Mouse (Mus musculus) embryonic facial prominence, embryonic 13.5 days (tissue): ENCODE measurements around the gene Vill. TPM values are rescaled to one million over a fixed set of nuclear protein-coding genes. Genes with fewer than 3 reads are reported as not detected.

ENCODE experiments used
- ATAC-seq: fragments of 200-750 bp; cut with Nextera tagmentation; 2 replicates; pipeline ENCODE4 v1.8.0; 2017; ENCODE audit warnings: low read depth; ENCODE audit not compliant: insufficient number of reproducible peaks, insufficient read depth, low FRiP score, low TSS enrichment
- H3K27ac ChIP-seq: fragments of 300-500 bp; sonication (generic); 2 replicates; pipeline ENCODE4 v1.5.1; 2015; ENCODE audit warnings: moderate library complexity, mild to moderate bottlenecking, inconsistent platforms
- H3K27me3 ChIP-seq: fragments of 300-500 bp; sonication (generic); 2 replicates; pipeline ENCODE4 v1.6.1; 2015; ENCODE audit warnings: mild to moderate bottlenecking, inconsistent platforms
- H3K36me3 ChIP-seq: fragments of 300-500 bp; sonication (generic); 2 replicates; pipeline ENCODE4 v1.6.1; 2015; ENCODE audit warnings: mild to moderate bottlenecking, inconsistent platforms
- H3K4me1 ChIP-seq: fragments of 300-500 bp; sonication (generic); 2 replicates; pipeline ENCODE4 v1.6.1; 2015; ENCODE audit warnings: inconsistent platforms
- H3K4me2 ChIP-seq: fragments of 300-500 bp; sonication (generic); 2 replicates; pipeline ENCODE4 v1.6.1; 2015; ENCODE audit warnings: moderate library complexity, mild to moderate bottlenecking, inconsistent platforms
- H3K4me3 ChIP-seq: fragments of 300-500 bp; sonication (generic); 2 replicates; pipeline ENCODE4 v1.5.1; 2015; ENCODE audit warnings: mild to moderate bottlenecking, inconsistent platforms
- H3K9ac ChIP-seq: fragments of 300-500 bp; sonication (generic); 2 replicates; pipeline ENCODE4 v1.6.1; 2015; ENCODE audit warnings: mild to moderate bottlenecking, inconsistent platforms
- H3K9me3 ChIP-seq: fragments of 300-500 bp; sonication (generic); 2 replicates; pipeline ENCODE4 v1.6.1; 2016; ENCODE audit warnings: inconsistent platforms
- WGBS: fragments of 180-500 bp; shearing (Covaris S2); methylation state at CpG from one replicate; pipeline ENCODE4 v1.1.7; 2015; ENCODE audit warnings: mixed read lengths; 5-methylcytosine and 5-hydroxymethylcytosine counted together
- polyA plus RNA-seq: library from polyadenylated mRNA; unstranded; fragments of >200 nt; fragmentation: Nextera tagmentation; extraction: Ambion mirVana; gene quantifications from 2 replicates; pipeline ENCODE4 v1.2.1, GENCODE M21; 2015

Vill gene
- polyA plus RNA-seq, 1 experiment from 2014 or later, result 21.4 TPM

- no peak overlapping the region for H3K27ac ChIP-seq
- H3K4me1 ChIP-seq, result peaks cover 36% of the 10 kb centered on the region
- no peak for ATAC-seq
- H3K9ac ChIP-seq, result no peak overlapping the region
- H3K27me3 ChIP-seq, result peaks cover 3% of the 10 kb centered on the region
- H3K36me3 ChIP-seq, result peaks cover 11% of the 10 kb centered on the region; the same call in 1 of the 2 replicates
- H3K4me2 ChIP-seq, result no peak overlapping the region
- WGBS, result 48% methylated on average over 1 of the region's 1 CpGs
- H3K9me3 ChIP-seq, result no peaks in the 10 kb centered on the region
- H3K4me3 ChIP-seq, result no peak overlapping the region
Observed at GRCm38 (mm10) chr9:119086451-119086850, 33.9 kb downstream of the Vill start.

GRCm38 (mm10) chr9:119087309-119087708, 34.7 kb downstream of the Vill start:
- Histone ChIP-seq H3K4me3 (peak overlapping the region; percentile 45; the same call in 1 of the 2 replicates), H3K27me3 (peaks cover 10% of the 10 kb centered on the region), H3K4me2 (peak overlapping the region; percentile 63), H3K9ac (no peak overlapping the region), H3K36me3 (peaks cover 7% of the 10 kb centered on the region; the same call in 1 of the 2 replicates), H3K27ac (no peak overlapping the region), H3K4me1 (peaks cover 36% of the 10 kb centered on the region), H3K9me3 (no peaks in the 10 kb centered on the region)
- 81% methylated on average over 5 of the region's 5 CpGs for WGBS
- no peak for ATAC-seq

- H3K4me1 ChIP-seq, result peaks cover 37% of the 10 kb centered on the region
- H3K4me3 ChIP-seq, result peak overlapping the region; percentile 45
- peaks cover 14% of the 10 kb centered on the region for H3K27me3 ChIP-seq
- peak overlapping the region; percentile 58 for H3K9ac ChIP-seq
- peak overlapping the region; percentile 63 for H3K4me2 ChIP-seq
- peak overlapping the region; percentile 78 for H3K27ac ChIP-seq
- WGBS, result 1% methylated on average over 24 of the region's 24 CpGs
- no peaks in the 10 kb centered on the region for H3K9me3 ChIP-seq
- H3K36me3 ChIP-seq, result peaks cover 7% of the 10 kb centered on the region; the same call in 1 of the 2 replicates
- peak; percentile 86 for ATAC-seq
Observed at GRCm38 (mm10) chr9:119088148-119088801, 35.7 kb downstream of the Vill start.

GRCm38 (mm10) chr9:119089437-119089836, 36.9 kb downstream of the Vill start:
- Histone ChIP-seq H3K9ac (no peak overlapping the region), H3K9me3 (no peaks in the 10 kb centered on the region), H3K4me1 (peaks cover 46% of the 10 kb centered on the region), H3K4me3 (no peak overlapping the region), H3K4me2 (no peak overlapping the region), H3K36me3 (peaks cover 1% of the 10 kb centered on the region; the same call in 1 of the 2 replicates), H3K27ac (no peak overlapping the region), H3K27me3 (peaks cover 16% of the 10 kb centered on the region)
- no peak for ATAC-seq
- WGBS, result 53% methylated on average over 7 of the region's 7 CpGs

- WGBS, result 93% methylated on average over 5 of the region's 5 CpGs
- Histone ChIP-seq H3K4me3 (no peak overlapping the region), H3K4me2 (no peak overlapping the region), H3K9me3 (no peaks in the 10 kb centered on the region), H3K27ac (no peak overlapping the region), H3K9ac (no peak overlapping the region), H3K27me3 (peaks cover 17% of the 10 kb centered on the region), H3K36me3 (no peaks in the 10 kb centered on the region), H3K4me1 (peaks cover 54% of the 10 kb centered on the region)
- ATAC-seq, result no peak
Observed at GRCm38 (mm10) chr9:119090462-119090861, 37.9 kb downstream of the Vill start.

- Histone ChIP-seq H3K4me1 (peaks cover 52% of the 10 kb centered on the region), H3K36me3 (no peaks in the 10 kb centered on the region), H3K27ac (no peak overlapping the region; the same call in 1 of the 2 replicates), H3K27me3 (peaks cover 20% of the 10 kb centered on the region), H3K4me2 (peak overlapping the region; percentile 90), H3K9ac (peak overlapping the region; percentile 12; the same call in 1 of the 2 replicates), H3K4me3 (peak overlapping the region; percentile 64), H3K9me3 (no peaks in the 10 kb centered on the region)
- WGBS, result 55% methylated on average over 12 of the region's 12 CpGs
- no peak for ATAC-seq
Observed at GRCm38 (mm10) chr9:119091581-119092310, 39.2 kb downstream of the Vill start.

GRCm38 (mm10) chr9:119092473-119093418, 40.2 kb downstream of the Vill start:
- no peak for ATAC-seq
- no peaks in the 10 kb centered on the region for H3K36me3 ChIP-seq
- peak overlapping the region; percentile 64 for H3K4me3 ChIP-seq
- peak overlapping the region; percentile 76 for H3K9ac ChIP-seq
- peak overlapping the region; percentile 5; the same call in 1 of the 2 replicates for H3K27ac ChIP-seq
- peak overlapping the region; percentile 90 for H3K4me2 ChIP-seq
- 3% methylated on average over 44 of the region's 45 CpGs for WGBS
- no peaks in the 10 kb centered on the region for H3K9me3 ChIP-seq
- peaks cover 22% of the 10 kb centered on the region for H3K27me3 ChIP-seq
- H3K4me1 ChIP-seq, result peaks cover 48% of the 10 kb centered on the region

GRCm38 (mm10) chr9:119093419-119094295, 41.1 kb downstream of the Vill start, which contains the start of gene Plcd1:
Plcd1 (minus strand) TSS chr9:119093502.
- peak within 1 kb of the TSS; percentile 64 for H3K4me3 ChIP-seq
- peaks cover 22% of the 10 kb centered on the region for H3K27me3 ChIP-seq
- peaks cover 39% of the 10 kb centered on the region for H3K4me1 ChIP-seq
- peak; percentile 70; the same call in 1 of the 2 replicates for ATAC-seq
- H3K27ac ChIP-seq, result peak within 1 kb of the TSS; percentile 72
- peak within 1 kb of the TSS; percentile 76 for H3K9ac ChIP-seq
- no peaks in the 10 kb centered on the region for H3K9me3 ChIP-seq
- WGBS, result 9% methylated on average over 39 of the region's 45 CpGs
- peak within 1 kb of the TSS; percentile 90 for H3K4me2 ChIP-seq
- H3K36me3 ChIP-seq, result no peaks in the 10 kb centered on the region

GRCm38 (mm10) chr9:119094462-119095109, 42.0 kb downstream of the Vill start:
- H3K4me3 ChIP-seq, result no peak overlapping the region
- H3K4me1 ChIP-seq, result peaks cover 34% of the 10 kb centered on the region
- H3K9me3 ChIP-seq, result no peaks in the 10 kb centered on the region
- no peak for ATAC-seq
- peaks cover 22% of the 10 kb centered on the region for H3K27me3 ChIP-seq
- no peak overlapping the region for H3K4me2 ChIP-seq
- H3K36me3 ChIP-seq, result no peaks in the 10 kb centered on the region
- 65% methylated on average over 13 of the region's 13 CpGs for WGBS
- 0 out of 2 replicates have a peak overlapping the region, but pooled peaks have one; percentile 17 for H3K9ac ChIP-seq
- H3K27ac ChIP-seq, result peak overlapping the region; percentile 72
